Mouse (Mus musculus) kidney, embryonic 16.5 days (tissue): ENCODE results near the gene Mmp20. TPM values are rescaled to one million over a fixed set of nuclear protein-coding genes. Genes with fewer than 3 reads are reported as not detected.

Experiments
- ATAC-seq: fragments of 200-750 bp; cut with Nextera tagmentation; 2 replicates; pipeline ENCODE4 v1.8.0; 2017; ENCODE audit warnings: moderate TSS enrichment; ENCODE audit not compliant: low FRiP score, low TSS enrichment
- H3K27ac ChIP-seq: fragments of 300-500 bp; sonication (generic); 2 replicates; pipeline ENCODE4 v1.5.1; 2014; ENCODE audit warnings: low read length
- H3K27me3 ChIP-seq: fragments of 300-500 bp; sonication (generic); 2 replicates; pipeline ENCODE4 v1.6.1; 2014; ENCODE audit warnings: low read length, control low read depth, mixed read lengths; ENCODE audit not compliant: insufficient read depth
- H3K36me3 ChIP-seq: fragments of 300-500 bp; sonication (generic); 2 replicates; pipeline ENCODE4 v1.6.1; 2014; ENCODE audit warnings: low read length, control low read depth, mixed read lengths; ENCODE audit not compliant: insufficient read depth
- H3K4me1 ChIP-seq: fragments of 300-500 bp; sonication (generic); 2 replicates; pipeline ENCODE4 v1.6.1; 2014; ENCODE audit warnings: low read length, control low read depth, mixed read lengths; ENCODE audit not compliant: insufficient read depth
- H3K4me2 ChIP-seq: fragments of 300-500 bp; sonication (generic); replicated peaks from 2 replicates; pipeline ENCODE4 v1.6.1; 2014; ENCODE audit warnings: low read depth, low read length
- H3K4me3 ChIP-seq: fragments of 300-500 bp; sonication (generic); 2 replicates; pipeline ENCODE4 v1.5.1; 2014; ENCODE audit warnings: mild to moderate bottlenecking, low read length
- H3K9ac ChIP-seq: fragments of 300-500 bp; sonication (generic); replicated peaks from 2 replicates; pipeline ENCODE4 v1.6.1; 2014; ENCODE audit warnings: low read length
- H3K9me3 ChIP-seq: fragments of 300-500 bp; sonication (generic); 2 replicates; pipeline ENCODE4 v1.6.1; 2016; ENCODE audit warnings: low read length, control low read depth
- WGBS: fragments of 180-500 bp; shearing (Covaris S2); extraction: QIAGEN DNeasy Blood & Tissue Kit; methylation state at CpG from one replicate; pipeline ENCODE4 v1.1.7; 2014; 5-methylcytosine and 5-hydroxymethylcytosine counted together
- polyA plus RNA-seq: library from polyadenylated mRNA; unstranded; fragments of >200 nt; fragmentation: Nextera tagmentation; extraction: Ambion mirVana; gene quantifications from 2 replicates; pipeline ENCODE4 v1.2.1, GENCODE M21; 2015

Gene Mmp20
- polyA plus RNA-seq, result not detected in 2 replicates

DNA sequence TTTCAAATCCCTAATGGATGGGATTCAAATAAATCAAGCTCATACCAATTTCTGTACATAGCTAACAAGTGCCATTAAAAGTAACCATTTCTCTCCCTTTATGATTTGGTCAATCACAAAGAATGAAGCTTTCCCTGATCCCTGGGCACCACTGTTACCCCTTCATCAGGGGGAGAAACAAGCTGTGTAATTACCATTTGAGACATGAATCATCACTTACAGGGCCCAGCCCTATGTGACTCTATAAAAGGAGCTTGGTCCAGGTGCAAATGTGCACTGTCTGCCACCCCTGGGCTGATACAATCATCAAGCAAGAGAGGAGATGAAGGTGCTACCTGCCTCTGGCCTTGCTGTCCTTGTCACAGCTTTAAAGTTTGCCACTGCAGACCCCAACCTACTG, at the start of gene Mmp20:
Gene Mmp20 (plus strand): TSS at position 301 of the 400 bp plus-strand sequence.
- H3K4me3 ChIP-seq, result no peak within 1 kb of the TSS

DNA sequence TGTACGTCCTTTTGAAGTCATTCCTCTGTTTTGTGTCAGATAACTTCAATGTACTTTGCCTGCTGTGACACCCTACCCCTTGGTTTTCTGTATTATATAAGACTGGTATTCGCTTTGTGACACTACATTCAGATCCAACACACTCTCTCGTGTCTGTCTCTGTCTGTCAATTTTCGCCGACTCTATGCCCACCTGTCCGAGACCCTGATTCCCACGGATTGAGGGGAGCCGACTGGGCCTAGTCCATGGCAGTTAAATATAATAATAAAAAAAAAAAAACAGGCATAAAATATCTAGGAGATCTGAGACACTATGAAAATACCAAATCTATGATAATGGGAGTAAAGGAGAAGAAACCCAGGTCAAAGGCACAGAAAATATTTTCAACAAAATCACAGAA, 38.0 kb upstream of the Mmp20 start:
- no peak overlapping the region for H3K4me3 ChIP-seq
- no peak overlapping the region for H3K4me2 ChIP-seq
- no peaks in the 10 kb centered on the region for H3K36me3 ChIP-seq
- H3K27ac ChIP-seq, result no peak overlapping the region
- ATAC-seq, result no peak
- no peaks in the 10 kb centered on the region for H3K9me3 ChIP-seq
- no peak overlapping the region for H3K9ac ChIP-seq
- H3K27me3 ChIP-seq, result no peaks in the 10 kb centered on the region
- H3K4me1 ChIP-seq, result no peaks in the 10 kb centered on the region
- 78% methylated on average over 8 of the region's 8 CpGs for WGBS

More for the DNA sequence above, at the start of gene Mmp20:
- Histone ChIP-seq H3K9me3 (no peaks in the 10 kb centered on the region), H3K4me2 (no peak within 1 kb of the TSS), H3K27me3 (no peaks in the 10 kb centered on the region), H3K4me1 (no peaks in the 10 kb centered on the region), H3K27ac (no peak within 1 kb of the TSS), H3K36me3 (no peaks in the 10 kb centered on the region), H3K9ac (no peak within 1 kb of the TSS)
- ATAC-seq, result no peak

DNA sequence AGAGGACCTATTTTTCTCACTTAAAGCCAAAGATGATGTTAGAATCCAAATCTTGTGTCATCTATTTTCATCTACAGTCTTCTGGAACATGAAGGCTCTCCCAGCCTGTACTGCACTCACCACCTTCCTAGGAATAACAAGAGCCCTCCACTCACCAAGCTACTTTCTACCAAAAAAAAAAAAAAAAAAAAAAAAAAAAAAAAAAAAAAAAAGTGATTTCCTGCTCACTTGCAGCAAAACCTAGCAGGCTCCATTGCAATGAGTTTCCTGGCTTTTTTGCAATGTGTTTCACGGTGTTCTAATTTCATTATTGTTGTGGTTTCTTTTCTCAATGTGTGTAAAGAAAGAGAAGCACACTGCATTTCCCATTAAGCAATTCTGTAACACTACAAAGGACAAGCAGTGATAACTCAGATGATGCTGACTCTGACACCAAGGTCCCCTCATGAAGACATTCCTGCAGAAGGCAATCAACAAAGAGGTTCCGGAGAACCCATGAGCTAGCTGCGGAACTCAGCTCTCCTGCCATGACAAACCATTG, 34.7 kb upstream of the Mmp20 start:
- Histone ChIP-seq H3K4me2 (no peak overlapping the region), H3K27me3 (no peaks in the 10 kb centered on the region), H3K9ac (no peak overlapping the region), H3K4me3 (no peak overlapping the region), H3K4me1 (no peaks in the 10 kb centered on the region), H3K9me3 (no peaks in the 10 kb centered on the region), H3K36me3 (no peaks in the 10 kb centered on the region), H3K27ac (no peak overlapping the region)
- whole genome bisulfite sequencing, result 89% methylated on average over 3 of the region's 3 CpGs
- ATAC-seq, result no peak

DNA sequence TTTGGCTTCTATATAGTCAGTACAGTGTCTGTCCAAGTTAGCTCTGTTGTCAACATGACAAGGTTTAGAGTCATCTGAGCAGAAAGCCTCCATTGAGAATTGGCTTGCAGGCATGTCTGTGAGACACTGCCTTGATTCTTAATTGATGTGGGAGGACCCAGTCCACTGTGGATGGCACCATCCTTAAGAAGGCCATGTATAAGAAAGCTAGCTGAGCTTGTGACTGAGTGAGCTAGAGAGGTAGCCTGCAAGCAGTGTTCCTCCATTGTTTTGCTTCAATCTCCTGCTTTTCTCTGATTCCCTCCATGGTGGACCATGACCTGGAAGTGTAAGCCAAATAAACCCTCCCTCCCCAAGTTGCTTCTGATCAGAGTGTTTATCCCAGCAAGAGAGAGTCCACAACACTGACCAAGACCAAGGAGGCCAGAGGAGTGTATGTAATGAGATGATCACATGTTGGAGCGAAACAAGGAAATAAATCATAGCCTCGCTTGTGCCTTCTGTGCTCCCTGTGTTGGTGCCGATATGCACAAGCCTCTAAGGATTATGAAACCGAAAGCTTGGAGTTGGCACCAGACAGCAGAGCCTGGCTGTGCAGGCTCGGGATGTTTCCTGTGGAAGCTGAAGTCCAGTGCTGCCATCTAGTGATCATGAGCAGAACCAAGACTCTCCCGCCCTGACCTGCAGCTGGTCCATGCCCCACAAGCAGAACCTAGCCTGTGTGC, 33.1 kb upstream of the Mmp20 start:
- no peaks in the 10 kb centered on the region for H3K36me3 ChIP-seq
- peak overlapping the region; percentile 51 for H3K4me3 ChIP-seq
- peak; percentile 99 for ATAC-seq
- H3K9me3 ChIP-seq, result no peaks in the 10 kb centered on the region
- 14% methylated on average over 6 of the region's 6 CpGs for WGBS
- H3K9ac ChIP-seq, result peak overlapping the region; percentile 70
- H3K27me3 ChIP-seq, result no peaks in the 10 kb centered on the region
- no peaks in the 10 kb centered on the region for H3K4me1 ChIP-seq
- H3K27ac ChIP-seq, result no peak overlapping the region
- peak overlapping the region; percentile 65 for H3K4me2 ChIP-seq

DNA sequence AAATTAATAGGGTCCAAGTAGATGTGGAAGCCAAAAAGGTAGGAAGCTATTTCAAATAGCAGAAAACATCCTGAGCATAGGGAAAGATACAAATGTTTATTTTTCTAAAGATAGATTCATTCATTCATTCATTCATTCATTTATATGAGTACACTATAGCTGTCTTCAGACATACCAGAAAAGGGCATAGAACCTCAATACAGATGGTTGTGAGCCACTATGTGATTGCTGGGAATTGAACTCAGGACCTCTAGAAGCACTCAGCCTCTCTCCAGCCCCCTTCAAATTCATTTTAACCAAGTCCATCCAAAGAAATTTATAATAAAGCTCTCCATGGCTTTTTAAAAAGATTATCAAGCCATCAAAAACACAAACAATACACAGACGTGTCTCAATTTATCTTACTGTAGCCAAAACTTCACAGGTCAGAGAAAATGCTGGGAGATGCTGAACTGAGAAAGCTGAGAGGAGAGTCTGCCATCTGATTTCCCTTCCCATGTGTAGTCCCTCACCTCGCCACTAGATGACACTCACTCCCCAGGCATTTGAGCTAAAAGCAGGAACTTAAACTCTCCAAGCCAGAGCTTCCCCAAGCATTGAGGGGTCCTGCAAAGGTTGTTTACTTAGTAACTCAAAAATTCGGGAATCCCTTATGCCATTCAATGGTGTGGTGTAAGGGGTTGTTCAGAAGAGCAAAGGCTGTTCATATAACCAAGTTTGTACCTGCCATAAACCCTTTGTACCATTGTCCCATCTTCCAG, 24.9 kb upstream of the Mmp20 start:
- H3K27ac ChIP-seq, result no peak overlapping the region
- peak; percentile 61; the same call in 1 of the 2 replicates for ATAC-seq
- under 1% methylated on average over 3 of the region's 3 CpGs for WGBS

DNA sequence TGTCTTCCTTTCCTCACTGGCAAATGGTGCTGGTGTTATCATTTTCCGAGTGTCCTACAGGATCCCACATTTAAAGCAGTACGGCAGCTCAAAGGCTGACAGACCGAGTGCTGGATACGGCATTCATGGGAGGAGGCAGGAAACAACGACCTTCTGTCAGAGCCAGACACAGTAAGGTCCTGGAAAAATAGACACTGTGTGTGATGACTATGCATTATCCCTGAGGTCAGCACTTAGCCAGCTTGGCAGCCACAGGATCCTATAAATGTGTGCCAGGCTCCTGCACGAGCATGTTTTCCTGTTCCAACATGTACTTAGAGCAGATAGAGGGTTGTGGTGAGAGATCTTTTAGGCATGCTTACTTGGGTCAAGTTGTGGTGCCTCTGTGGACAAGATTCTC, 24.0 kb upstream of the Mmp20 start:
- H3K4me3 ChIP-seq, result no peak overlapping the region
- no peaks in the 10 kb centered on the region for H3K27me3 ChIP-seq
- no peak overlapping the region for H3K27ac ChIP-seq
- ATAC-seq, result no peak
- no peaks in the 10 kb centered on the region for H3K36me3 ChIP-seq
- no peaks in the 10 kb centered on the region for H3K4me1 ChIP-seq
- H3K4me2 ChIP-seq, result no peak overlapping the region
- no peaks in the 10 kb centered on the region for H3K9me3 ChIP-seq
- H3K9ac ChIP-seq, result no peak overlapping the region
- WGBS, result 65% methylated on average over 6 of the region's 6 CpGs

More for the DNA sequence above, 24.9 kb upstream of the Mmp20 start:
- Histone ChIP-seq H3K36me3 (no peaks in the 10 kb centered on the region), H3K9ac (no peak overlapping the region), H3K9me3 (no peaks in the 10 kb centered on the region), H3K4me2 (no peak overlapping the region), H3K27me3 (no peaks in the 10 kb centered on the region), H3K4me1 (no peaks in the 10 kb centered on the region), H3K4me3 (no peak overlapping the region)

DNA sequence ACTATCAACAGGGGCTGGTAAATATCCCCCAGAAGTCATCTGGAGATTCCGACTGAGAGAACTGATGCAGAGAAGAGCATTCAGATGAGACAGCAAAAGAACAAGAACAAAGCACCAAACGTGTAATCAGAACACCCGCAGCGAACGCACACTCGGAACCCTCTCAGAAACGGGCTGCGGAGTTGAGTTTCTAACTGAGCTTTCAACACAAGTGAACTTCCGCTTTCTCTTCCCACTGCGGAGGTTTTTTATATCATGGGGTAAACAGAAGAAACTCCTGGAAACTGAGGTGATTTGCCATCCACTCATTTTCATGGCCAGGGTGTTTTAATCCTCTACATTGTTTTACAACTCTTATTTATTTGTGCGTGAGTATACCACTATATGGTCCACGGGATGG, 22.4 kb upstream of the Mmp20 start:
- H3K9me3 ChIP-seq, result no peaks in the 10 kb centered on the region
- H3K4me2 ChIP-seq, result no peak overlapping the region
- no peak for ATAC-seq
- H3K27me3 ChIP-seq, result no peaks in the 10 kb centered on the region
- H3K27ac ChIP-seq, result no peak overlapping the region
- no peak overlapping the region for H3K4me3 ChIP-seq
- no peaks in the 10 kb centered on the region for H3K36me3 ChIP-seq
- no peaks in the 10 kb centered on the region for H3K4me1 ChIP-seq
- WGBS, result 88% methylated on average over 12 of the region's 12 CpGs
- no peak overlapping the region for H3K9ac ChIP-seq

DNA sequence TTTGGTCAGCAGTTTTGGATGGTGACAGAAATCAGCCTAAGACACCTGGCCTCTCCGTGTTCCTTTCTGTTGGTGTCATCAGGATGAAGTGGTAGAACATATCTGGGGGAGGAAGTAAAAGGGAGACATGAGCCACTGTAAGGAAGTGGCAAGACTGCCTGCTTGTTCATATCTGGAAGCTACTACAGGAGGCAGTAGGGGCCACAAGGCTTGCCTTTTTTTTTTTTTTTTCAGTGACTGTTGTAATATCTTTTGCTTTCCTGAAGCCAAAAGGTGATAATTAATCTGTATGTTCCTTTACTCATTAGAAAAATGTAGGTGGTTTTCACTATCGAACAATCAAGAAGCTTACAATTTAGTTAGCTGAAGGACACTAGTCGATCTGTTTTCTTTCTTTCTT, 5.4 kb upstream of the Mmp20 start:
- Histone ChIP-seq H3K36me3 (no peaks in the 10 kb centered on the region), H3K4me1 (no peaks in the 10 kb centered on the region), H3K4me2 (no peak overlapping the region), H3K4me3 (no peak overlapping the region), H3K27me3 (no peaks in the 10 kb centered on the region), H3K9ac (no peak overlapping the region), H3K27ac (no peak overlapping the region), H3K9me3 (no peaks in the 10 kb centered on the region)
- 81% methylated on average over 3 of the region's 3 CpGs for WGBS
- ATAC-seq, result no peak

DNA sequence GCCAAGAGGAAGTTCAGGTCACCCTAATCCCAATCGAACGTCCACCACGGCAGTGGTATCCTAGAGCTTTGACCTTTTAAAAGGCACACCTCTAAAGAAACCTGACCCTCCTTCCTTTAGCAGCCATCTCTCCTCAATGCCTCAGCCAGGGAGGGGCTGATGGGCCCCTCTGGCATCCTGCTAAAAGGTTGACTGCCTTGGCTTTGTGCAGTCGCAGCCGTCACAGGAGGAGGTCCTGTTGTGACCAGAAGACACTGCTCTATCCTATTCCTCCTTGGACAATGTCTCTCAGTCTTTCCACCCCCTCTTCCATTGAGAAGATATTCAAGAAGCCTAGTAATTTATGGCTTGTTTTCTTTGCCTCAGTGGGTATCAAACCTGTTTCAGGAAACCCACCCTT, 5.9 kb downstream of the Mmp20 start:
- ATAC-seq, result no peak
- H3K9ac ChIP-seq, result no peak overlapping the region

DNA sequence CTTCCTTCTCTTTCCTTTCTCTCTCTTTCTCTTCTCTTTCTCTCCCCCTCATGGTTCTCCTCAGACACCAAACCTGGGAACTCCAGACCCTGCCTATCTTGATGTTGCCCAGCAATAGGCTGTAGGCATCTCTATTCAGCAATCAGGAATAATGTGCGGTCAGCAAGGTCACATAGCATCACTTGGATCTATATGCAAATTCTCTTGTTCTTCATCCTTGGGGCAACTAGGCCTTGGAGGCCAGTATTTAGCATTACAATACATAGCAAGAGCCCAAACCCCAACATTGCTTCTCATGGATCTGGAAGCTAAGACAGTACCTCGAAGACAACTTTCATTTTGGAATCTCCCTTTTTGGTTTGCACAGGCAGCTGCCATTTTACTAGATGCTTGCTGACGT, 19.9 kb downstream of the Mmp20 start:
- no peaks in the 10 kb centered on the region for H3K27me3 ChIP-seq
- H3K36me3 ChIP-seq, result no peaks in the 10 kb centered on the region
- 90% methylated on average over 3 of the region's 3 CpGs for WGBS
- no peaks in the 10 kb centered on the region for H3K9me3 ChIP-seq
- H3K27ac ChIP-seq, result no peak overlapping the region
- no peak overlapping the region for H3K4me3 ChIP-seq
- H3K4me1 ChIP-seq, result no peaks in the 10 kb centered on the region
- H3K4me2 ChIP-seq, result no peak overlapping the region
- no peak for ATAC-seq
- no peak overlapping the region for H3K9ac ChIP-seq

More for the DNA sequence above, 5.9 kb downstream of the Mmp20 start:
- 9% methylated on average over 5 of the region's 5 CpGs for WGBS
- no peak overlapping the region for H3K4me3 ChIP-seq
- no peak overlapping the region for H3K4me2 ChIP-seq
- no peaks in the 10 kb centered on the region for H3K9me3 ChIP-seq
- no peaks in the 10 kb centered on the region for H3K4me1 ChIP-seq
- H3K27me3 ChIP-seq, result no peaks in the 10 kb centered on the region
- no peaks in the 10 kb centered on the region for H3K36me3 ChIP-seq
- H3K27ac ChIP-seq, result no peak overlapping the region
